Mouse (Mus musculus) heart, adult 2 months (tissue): Measurements from ENCODE around the gene Apol7e. TPM values are rescaled to one million over a fixed set of nuclear protein-coding genes. Genes with fewer than 3 reads are reported as not detected.
"Not testable (repeated sequence)": the region's sequence is repeated elsewhere in the genome, so short reads cannot be mapped to it uniquely, and the experiment has no call there.

ENCODE experiments used
- DNase-seq, 2 experiments: peaks; one replicate each; pipeline ENCODE4 v3.0.0; 2021
- H3K27ac ChIP-seq: fragments of 200-600 bp; 2 replicates; pipeline ENCODE4 v1.8.1; 2022
- H3K27me3 ChIP-seq: fragments of 200-500 bp; 2 replicates; pipeline ENCODE4 v1.6.1; 2012; ENCODE audit warnings: mild to moderate bottlenecking, low read length, inconsistent platforms, mixed read lengths; ENCODE audit not compliant: control insufficient read depth, insufficient read depth
- H3K36me3 ChIP-seq: fragments of 200-500 bp; 2 replicates; pipeline ENCODE4 v1.6.1; 2012; ENCODE audit warnings: low read length, inconsistent platforms; ENCODE audit not compliant: control insufficient read depth, insufficient read depth
- H3K4me1 ChIP-seq: fragments of 200-500 bp; 2 replicates; pipeline ENCODE4 v1.6.1; 2011; ENCODE audit warnings: low read length; ENCODE audit not compliant: control insufficient read depth, insufficient read depth
- H3K4me3 ChIP-seq: fragments of 200-600 bp; 2 replicates; pipeline ENCODE4 v1.8.1; 2022
- H3K79me2 ChIP-seq: fragments of 200-500 bp; replicated peaks from 2 replicates; pipeline ENCODE4 v1.6.1; 2012; ENCODE audit warnings: mild to moderate bottlenecking, inconsistent platforms, low read length, moderate library complexity, mixed read lengths; ENCODE audit not compliant: control insufficient read depth, insufficient read depth
- H3K9ac ChIP-seq: fragments of 200-500 bp; 2 replicates; pipeline ENCODE4 v1.6.1; 2012; ENCODE audit warnings: low read depth, mild to moderate bottlenecking, control low read depth, inconsistent platforms, low read length, mixed read lengths
- CTCF ChIP-seq: fragments of 200-600 bp; IDR thresholded peaks from 2 replicates; pipeline ENCODE4 v1.8.1; 2022; ENCODE audit warnings: antibody characterized with exemption, mild to moderate bottlenecking, moderate library complexity
- WGBS: fragments of 180-500 bp; shearing (Covaris S2); methylation state at CpG from one replicate; pipeline ENCODE4 v1.1.7; 2018; 5-methylcytosine and 5-hydroxymethylcytosine counted together
- intact Hi-C: fragments of 180-260 bp; cut with DNase I; formaldehyde crosslinking; loops from one replicate; pipeline ENCODE4 v1.15.1; 2025
- polyA plus RNA-seq: library from polyadenylated mRNA; depleted of rRNA; stranded (reverse); fragments of >200 nt; gene quantifications from 2 replicates; pipeline ENCODE4 v1.2.3, GENCODE M21; 2012
- total RNA-seq, 2 experiments: library from RNA; stranded (reverse); gene quantifications; 2 replicates each; pipeline ENCODE4 v1.2.3; 2021

The Apol7e gene
- total and polyA plus RNA-seq, 3 experiments, result 0.43 to 0.48 TPM; not detected in 1

- H3K79me2 ChIP-seq, H3K4me1 ChIP-seq, H3K27me3 ChIP-seq, H3K36me3 ChIP-seq, H3K27ac ChIP-seq, H3K9ac ChIP-seq, H3K4me3 ChIP-seq, intact Hi-C loops: not testable (repeated sequence)
- 25% methylated on average over 12 of the region's 15 CpGs for WGBS
- peak; percentile 11 to 23 for DNase-seq
- TF ChIP-seq CTCF, result peak; percentile 58
These were observed 3.9 kb upstream of the Apol7e start for GRCm38 (mm10) chr15:77694687-77695295.

- intact Hi-C loops, H3K79me2 ChIP-seq: not testable (repeated sequence)
- 93% methylated on average over 3 of the region's 3 CpGs for WGBS
These were observed 6.6 kb downstream of the Apol7e start for GRCm38 (mm10) chr15:77705306-77705705.

GRCm38 (mm10) chr15:77708936-77709335 is 10.3 kb downstream of the Apol7e start:
- H3K27ac ChIP-seq, H3K4me3 ChIP-seq, H3K9ac ChIP-seq, intact Hi-C loops, H3K27me3 ChIP-seq, H3K36me3 ChIP-seq, H3K4me1 ChIP-seq, H3K79me2 ChIP-seq: not testable (repeated sequence)
- 50% methylated on average over 1 of the region's 1 CpGs for WGBS
- DNase-seq, result peak in 1 of 2 experiments; percentile 5

More at GRCm38 (mm10) chr15:77705306-77705705, 6.6 kb downstream of the Apol7e start:
- not testable (repeated sequence) for H3K4me3 ChIP-seq, H3K36me3 ChIP-seq, H3K4me1 ChIP-seq, H3K27ac ChIP-seq, H3K9ac ChIP-seq, DNase-seq, H3K27me3 ChIP-seq

- intact Hi-C loops, H3K4me1 ChIP-seq, H3K79me2 ChIP-seq, H3K9ac ChIP-seq, DNase-seq, H3K4me3 ChIP-seq, H3K36me3 ChIP-seq, H3K27me3 ChIP-seq, H3K27ac ChIP-seq: not testable (repeated sequence)
- 21% methylated on average over 6 of the region's 6 CpGs for WGBS
These were observed 19.6 kb downstream of the Apol7e start for GRCm38 (mm10) chr15:77718240-77718639.

- DNase-seq, intact Hi-C loops: not testable (repeated sequence)
These were observed 22.9 kb downstream of the Apol7e start for GRCm38 (mm10) chr15:77721509-77721908.

GRCm38 (mm10) chr15:77724208-77724911 is 25.7 kb downstream of the Apol7e start:
- H3K27me3 ChIP-seq, H3K4me3 ChIP-seq, H3K4me1 ChIP-seq, H3K36me3 ChIP-seq, H3K79me2 ChIP-seq, H3K9ac ChIP-seq, DNase-seq, intact Hi-C loops, H3K27ac ChIP-seq: not testable (repeated sequence)
- 25% methylated on average over 2 of the region's 10 CpGs for WGBS

More at GRCm38 (mm10) chr15:77721509-77721908, 22.9 kb downstream of the Apol7e start:
- H3K79me2 ChIP-seq, H3K36me3 ChIP-seq, H3K9ac ChIP-seq, H3K4me3 ChIP-seq, H3K27me3 ChIP-seq, H3K4me1 ChIP-seq, H3K27ac ChIP-seq: not testable (repeated sequence)
- no CpG with 5 or more reads among the region's 3 CpGs for WGBS

- peak in 1 of 2 experiments; percentile 30 for DNase-seq
- H3K9ac ChIP-seq, H3K4me1 ChIP-seq, H3K4me3 ChIP-seq, H3K79me2 ChIP-seq, H3K27me3 ChIP-seq, H3K36me3 ChIP-seq, H3K27ac ChIP-seq, intact Hi-C loops: not testable (repeated sequence)
- WGBS, result 26% methylated on average over 6 of the region's 6 CpGs
These were observed 26.9 kb downstream of the Apol7e start for GRCm38 (mm10) chr15:77725393-77726020.
